Mouse (Mus musculus) ES-Bruce4 (cell line): ENCODE results near the gene 3110009E18Rik.

ENCODE experiments used
- CTCF ChIP-seq: IDR thresholded peaks from one replicate; pipeline ENCODE4 v1.8.1; 2011; ENCODE audit warnings: low read depth, low read length
- POLR2A ChIP-seq: IDR thresholded peaks from one replicate; pipeline ENCODE4 v1.8.1; 2011; ENCODE audit warnings: low read length; ENCODE audit not compliant: insufficient read depth

DNA sequence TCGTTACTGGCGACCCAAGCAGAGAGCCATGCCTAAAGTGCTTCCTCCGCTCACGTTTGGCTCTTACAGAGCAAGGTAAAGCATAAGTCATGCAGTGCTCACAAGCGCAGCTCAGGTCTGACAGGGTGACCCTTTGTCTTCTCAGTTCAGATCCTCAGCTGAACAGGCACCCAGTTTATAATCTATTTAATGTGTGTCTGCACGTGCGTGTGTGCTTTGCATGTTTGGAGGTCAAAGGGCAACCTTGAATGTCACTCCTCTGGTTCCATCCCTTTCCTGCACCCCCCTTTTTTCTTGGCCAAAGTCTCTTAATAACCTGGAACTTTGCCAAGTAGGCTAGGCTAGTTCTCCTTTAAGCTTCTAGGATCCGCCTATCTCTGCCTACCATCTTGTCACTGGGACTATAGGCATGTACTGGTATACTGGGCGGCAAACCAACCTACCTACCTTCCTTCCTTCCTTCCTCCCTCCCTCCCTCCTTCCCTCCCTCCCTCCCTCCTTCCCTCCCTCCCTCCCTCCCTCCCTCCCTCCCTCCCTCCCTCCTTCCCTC is 19.2 kb downstream of the 3110009E18Rik start:
- TF ChIP-seq CTCF (no peak), POLR2A (no peak)
